Mouse (Mus musculus) lung, postnatal 0 days (tissue): ENCODE measurements around the gene Epx. TPM values are rescaled to one million over a fixed set of nuclear protein-coding genes. Genes with fewer than 3 reads are reported as not detected.
"Not testable (repeated sequence)": the region's sequence is repeated elsewhere in the genome, so short reads cannot be mapped to it uniquely, and the experiment has no call there.

Experiments
- ATAC-seq: fragments of 200-750 bp; cut with Nextera tagmentation; 2 replicates; pipeline ENCODE4 v1.8.0; 2017; ENCODE audit warnings: moderate library complexity
- DNase-seq: peaks from one replicate; pipeline ENCODE4 v3.0.0-alpha.2; 2016; ENCODE audit warnings: low spot score
- H3K27ac ChIP-seq: fragments of 300-500 bp; sonication (generic); 2 replicates; pipeline ENCODE4 v1.5.1; 2014; ENCODE audit warnings: antibody characterized with exemption, mild to moderate bottlenecking, low read length, mixed read lengths
- H3K27me3 ChIP-seq: fragments of 300-500 bp; sonication (generic); replicated peaks from 2 replicates; pipeline ENCODE4 v1.6.1; 2014; ENCODE audit warnings: low read length, mixed read lengths; ENCODE audit not compliant: insufficient read depth
- H3K36me3 ChIP-seq: fragments of 300-500 bp; sonication (generic); 2 replicates; pipeline ENCODE4 v1.6.1; 2014; ENCODE audit warnings: low read length, mixed read lengths; ENCODE audit not compliant: insufficient read depth
- H3K4me1 ChIP-seq: fragments of 300-500 bp; sonication (generic); 2 replicates; pipeline ENCODE4 v1.6.1; 2014; ENCODE audit warnings: antibody characterized with exemption, low read depth, low read length, mixed read lengths; ENCODE audit not compliant: insufficient read depth
- H3K4me2 ChIP-seq: fragments of 300-500 bp; sonication (generic); replicated peaks from 2 replicates; pipeline ENCODE4 v1.6.1; 2014; ENCODE audit warnings: low read depth, mild to moderate bottlenecking, low read length, moderate library complexity, mixed read lengths
- H3K4me3 ChIP-seq: fragments of 300-500 bp; sonication (generic); 2 replicates; pipeline ENCODE4 v1.5.1; 2014; ENCODE audit warnings: low read depth, low read length
- H3K9ac ChIP-seq: fragments of 300-500 bp; sonication (generic); replicated peaks from 2 replicates; pipeline ENCODE4 v1.6.1; 2014; ENCODE audit warnings: low read depth, mild to moderate bottlenecking
- H3K9me3 ChIP-seq: fragments of 300-500 bp; sonication (generic); 2 replicates; pipeline ENCODE4 v1.6.1; 2016; ENCODE audit warnings: low read length, mixed read lengths
- CTCF ChIP-seq: IDR thresholded peaks from 2 replicates; pipeline ENCODE4 v1.5.1; 2016; ENCODE audit warnings: antibody characterized with exemption, mild to moderate bottlenecking
- EP300 ChIP-seq: IDR thresholded peaks from 2 replicates; pipeline ENCODE4 v1.6.1; 2016; ENCODE audit warnings: antibody characterized with exemption, mild to moderate bottlenecking, control low read depth
- WGBS: fragments of 180-500 bp; shearing (Covaris S2); extraction: QIAGEN DNeasy Blood & Tissue Kit; methylation state at CpG from one replicate; pipeline ENCODE4 v1.1.7; 2014; 5-methylcytosine and 5-hydroxymethylcytosine counted together
- polyA plus RNA-seq: library from polyadenylated mRNA; unstranded; fragments of >200 nt; fragmentation: Nextera tagmentation; extraction: Ambion mirVana; gene quantifications from 2 replicates; pipeline ENCODE4 v1.2.1, GENCODE M21; 2015

Gene Epx
- polyA plus RNA-seq, 1 experiment from 2014 or later, result not detected

GRCm38 (mm10) chr11:87884856-87885255, 9.5 kb upstream of the Epx start:
- H3K27me3 ChIP-seq, result no peaks in the 10 kb centered on the region
- H3K4me2 ChIP-seq, result no peak overlapping the region
- H3K4me1 ChIP-seq, result no peaks in the 10 kb centered on the region
- no peak for DNase-seq
- H3K9me3 ChIP-seq, result no peaks in the 10 kb centered on the region
- no peak overlapping the region for H3K9ac ChIP-seq
- TF ChIP-seq CTCF (no peak), EP300 (no peak)
- 67% methylated on average over 5 of the region's 5 CpGs for WGBS
- H3K4me3 ChIP-seq, result no peak overlapping the region
- no peaks in the 10 kb centered on the region for H3K36me3 ChIP-seq
- no peak for ATAC-seq
- no peak overlapping the region for H3K27ac ChIP-seq

- 37% methylated on average over 5 of the region's 5 CpGs for WGBS
These were observed 8.2 kb upstream of the Epx start for GRCm38 (mm10) chr11:87883493-87883892.

GRCm38 (mm10) chr11:87881714-87882113, 6.4 kb upstream of the Epx start:
- Histone ChIP-seq H3K36me3 (no peaks in the 10 kb centered on the region), H3K27me3 (no peaks in the 10 kb centered on the region), H3K9ac (no peak overlapping the region), H3K27ac (no peak overlapping the region), H3K4me3 (no peak overlapping the region), H3K4me2 (no peak overlapping the region), H3K4me1 (no peaks in the 10 kb centered on the region), H3K9me3 (no peaks in the 10 kb centered on the region)
- 44% methylated on average over 4 of the region's 4 CpGs for WGBS
- ATAC-seq (no peak), DNase-seq (no peak)
- TF ChIP-seq EP300 (no peak), CTCF (no peak)

More at GRCm38 (mm10) chr11:87883493-87883892, 8.2 kb upstream of the Epx start:
- no peak overlapping the region for H3K4me2 ChIP-seq
- H3K9me3 ChIP-seq, result no peaks in the 10 kb centered on the region
- TF ChIP-seq CTCF (peak; percentile 67), EP300 (no peak)
- H3K36me3 ChIP-seq, result no peaks in the 10 kb centered on the region
- DNase-seq (peak; percentile 37), ATAC-seq (no peak)
- no peak overlapping the region for H3K4me3 ChIP-seq
- no peak overlapping the region for H3K9ac ChIP-seq
- no peaks in the 10 kb centered on the region for H3K27me3 ChIP-seq
- H3K4me1 ChIP-seq, result no peaks in the 10 kb centered on the region
- H3K27ac ChIP-seq, result no peak overlapping the region

- WGBS, result 72% methylated on average over 9 of the region's 9 CpGs
- no peak overlapping the region for H3K27ac ChIP-seq
These were observed 4.5 kb upstream of the Epx start for GRCm38 (mm10) chr11:87879826-87880225.

GRCm38 (mm10) chr11:87871766-87872165, 3.6 kb downstream of the Epx start:
- H3K4me3 ChIP-seq, result no peak overlapping the region
- ATAC-seq, result no peak
- no peaks in the 10 kb centered on the region for H3K27me3 ChIP-seq
- no peak overlapping the region for H3K9ac ChIP-seq
- H3K4me1 ChIP-seq, result no peaks in the 10 kb centered on the region
- H3K36me3 ChIP-seq, result no peaks in the 10 kb centered on the region
- no peak overlapping the region for H3K27ac ChIP-seq
- TF ChIP-seq EP300 (no peak), CTCF (no peak)
- 24% methylated on average over 8 of the region's 8 CpGs for WGBS
- H3K9me3 ChIP-seq, result no peaks in the 10 kb centered on the region
- DNase-seq, result no peak
- H3K4me2 ChIP-seq, result no peak overlapping the region

More at GRCm38 (mm10) chr11:87879826-87880225, 4.5 kb upstream of the Epx start:
- H3K27me3 ChIP-seq, result no peaks in the 10 kb centered on the region
- H3K4me2 ChIP-seq, result no peak overlapping the region
- TF ChIP-seq EP300, result no peak
- no peak for TF ChIP-seq CTCF
- no peaks in the 10 kb centered on the region for H3K9me3 ChIP-seq
- no peak overlapping the region for H3K4me3 ChIP-seq
- H3K9ac ChIP-seq, result no peak overlapping the region
- H3K36me3 ChIP-seq, result no peaks in the 10 kb centered on the region
- no peak for ATAC-seq
- no peak for DNase-seq
- no peaks in the 10 kb centered on the region for H3K4me1 ChIP-seq

- 64% methylated on average over 2 of the region's 2 CpGs for WGBS
These were observed 5.2 kb downstream of the Epx start for GRCm38 (mm10) chr11:87870096-87870495.

GRCm38 (mm10) chr11:87866891-87867290, 8.4 kb downstream of the Epx start:
- H3K4me2 ChIP-seq, H3K4me1 ChIP-seq, H3K36me3 ChIP-seq, H3K27ac ChIP-seq, ATAC-seq, DNase-seq, H3K27me3 ChIP-seq, H3K9me3 ChIP-seq, H3K9ac ChIP-seq, H3K4me3 ChIP-seq: not testable (repeated sequence)
- WGBS, result 53% methylated on average over 1 of the region's 2 CpGs
- TF ChIP-seq CTCF, result peak; percentile 23; the same call in 1 of the 2 replicates

More at GRCm38 (mm10) chr11:87870096-87870495, 5.2 kb downstream of the Epx start:
- H3K4me1 ChIP-seq, result no peaks in the 10 kb centered on the region
- no peaks in the 10 kb centered on the region for H3K36me3 ChIP-seq
- H3K4me2 ChIP-seq, result no peak overlapping the region
- H3K9me3 ChIP-seq, result no peaks in the 10 kb centered on the region
- no peak for TF ChIP-seq EP300
- TF ChIP-seq CTCF, result no peak
- no peak overlapping the region for H3K4me3 ChIP-seq
- ATAC-seq (no peak), DNase-seq (no peak)
- no peaks in the 10 kb centered on the region for H3K27me3 ChIP-seq
- H3K27ac ChIP-seq, result no peak overlapping the region
- H3K9ac ChIP-seq, result no peak overlapping the region
